Mouse (Mus musculus) embryo, embryonic 10.5 days (tissue): Measurements from ENCODE around the gene Pip4k2c.

Source experiments
- DNase-seq: peaks from one replicate; pipeline ENCODE4 v3.0.0-alpha.2; 2015; ENCODE audit warnings: low spot score

The Pip4k2c gene

DNA sequence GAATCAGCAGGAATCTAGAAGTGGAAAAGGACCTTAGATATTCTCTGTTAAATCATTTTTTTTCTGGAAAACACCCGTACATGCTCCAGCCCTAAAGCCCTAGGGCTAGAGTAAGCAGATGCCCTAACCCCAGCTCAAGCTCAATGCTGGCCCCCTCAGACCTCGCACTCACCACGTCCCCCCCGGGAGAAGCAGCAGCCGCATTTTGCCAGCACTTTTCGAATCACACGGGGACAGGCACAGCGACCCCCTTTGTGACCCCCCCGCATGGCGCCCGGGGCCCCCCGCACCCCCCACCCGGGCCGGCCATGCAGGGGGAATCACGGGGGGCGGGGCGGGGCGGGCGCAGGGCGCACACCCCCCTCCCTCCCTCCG, 23.3 kb downstream of the Pip4k2c start:
- DNase-seq = peak; percentile 43

DNA sequence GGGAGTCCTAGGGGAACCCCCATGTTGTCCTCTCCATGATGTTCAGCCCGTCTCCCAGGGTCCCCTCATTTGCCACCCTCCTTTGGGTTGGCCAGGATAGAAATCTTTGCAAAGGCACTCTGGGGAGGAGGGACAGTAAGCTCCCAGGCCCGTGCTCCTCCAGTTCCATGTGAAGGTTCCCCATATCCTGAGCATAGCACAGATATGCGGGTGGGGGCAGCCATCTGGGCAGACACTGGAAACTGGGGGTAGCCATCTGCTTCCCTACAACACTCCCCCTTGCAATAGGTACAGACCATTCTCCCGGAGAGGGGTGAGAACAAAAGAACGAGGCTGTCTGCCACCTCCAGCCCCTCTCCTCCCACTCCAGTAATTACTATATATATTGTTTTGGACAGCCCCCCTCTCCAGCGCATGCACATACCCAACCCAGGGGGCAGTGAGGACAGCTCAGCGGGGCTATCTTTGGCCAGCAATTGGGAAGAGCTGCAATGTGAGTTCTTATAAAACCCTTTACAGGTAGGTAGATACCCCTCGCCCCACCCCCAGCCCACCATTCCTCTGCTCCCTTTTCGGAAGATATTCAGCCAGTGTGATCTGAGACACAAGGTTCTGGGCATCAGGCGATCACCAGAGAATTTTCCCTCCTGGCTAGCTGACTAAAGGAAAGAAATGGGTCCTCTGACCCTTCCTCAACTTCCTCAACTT, 23.9 kb downstream of the Pip4k2c start:
- DNase-seq = peak; percentile 26

DNA sequence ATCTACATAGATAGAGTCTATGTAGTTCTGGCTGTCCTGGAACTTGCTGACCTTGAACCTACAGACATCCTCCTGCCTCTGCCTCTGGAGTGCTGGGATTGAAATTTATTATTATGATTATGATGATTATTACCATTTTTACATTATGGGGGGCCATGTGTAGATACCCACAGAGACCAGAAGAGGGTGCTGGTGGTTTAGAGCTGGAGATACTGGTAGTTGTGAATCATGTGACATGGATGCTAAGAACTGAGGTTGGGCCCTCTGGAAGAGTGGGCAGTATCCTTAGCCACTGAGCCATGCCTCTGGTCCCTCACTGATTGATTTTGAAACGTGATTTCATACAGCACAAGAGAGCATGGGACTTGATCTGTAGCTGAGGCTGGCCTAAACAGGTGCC, 24.9 kb downstream of the Pip4k2c start:
- DNase-seq = no peak

DNA sequence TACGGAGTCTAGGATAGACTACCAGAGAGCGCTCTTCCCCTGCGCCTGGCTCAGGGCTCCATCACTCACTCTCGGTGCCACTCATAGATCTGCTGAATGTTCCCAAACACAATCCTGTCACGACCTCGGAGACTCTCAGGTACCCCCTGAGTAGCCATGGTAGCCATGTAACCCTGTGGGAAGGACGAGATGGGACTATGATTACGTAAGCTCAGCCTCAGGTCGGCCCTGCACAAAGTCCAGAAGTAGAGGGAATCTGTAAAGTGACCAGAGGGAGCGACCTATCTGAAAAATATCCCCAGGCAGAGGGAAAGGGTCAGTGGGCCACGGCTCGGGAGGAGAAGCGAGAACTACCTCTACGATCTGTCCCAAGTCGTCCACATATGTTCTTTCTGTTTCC, 25.9 kb downstream of the Pip4k2c start:
- DNase-seq = no peak

DNA sequence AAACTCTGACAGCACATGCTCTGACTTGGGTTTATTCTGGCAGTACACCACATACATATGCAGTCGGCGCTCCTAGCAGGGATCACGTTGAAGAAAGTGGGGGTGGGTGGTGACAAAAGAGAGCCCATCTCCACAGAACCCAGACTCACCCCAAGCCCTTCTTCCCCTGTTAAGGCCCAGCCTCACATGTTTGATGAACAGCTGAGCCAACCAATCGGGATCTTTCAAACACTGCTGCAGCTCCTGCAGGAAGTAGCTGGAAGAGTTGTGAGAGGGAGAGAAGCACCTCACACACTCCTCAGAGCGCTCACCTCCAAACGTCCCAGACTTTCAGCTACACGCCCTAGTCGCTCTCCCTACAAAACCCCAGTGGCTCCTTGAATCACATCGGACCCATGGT, 26.3 kb downstream of the Pip4k2c start:
- no peak for DNase-seq

DNA sequence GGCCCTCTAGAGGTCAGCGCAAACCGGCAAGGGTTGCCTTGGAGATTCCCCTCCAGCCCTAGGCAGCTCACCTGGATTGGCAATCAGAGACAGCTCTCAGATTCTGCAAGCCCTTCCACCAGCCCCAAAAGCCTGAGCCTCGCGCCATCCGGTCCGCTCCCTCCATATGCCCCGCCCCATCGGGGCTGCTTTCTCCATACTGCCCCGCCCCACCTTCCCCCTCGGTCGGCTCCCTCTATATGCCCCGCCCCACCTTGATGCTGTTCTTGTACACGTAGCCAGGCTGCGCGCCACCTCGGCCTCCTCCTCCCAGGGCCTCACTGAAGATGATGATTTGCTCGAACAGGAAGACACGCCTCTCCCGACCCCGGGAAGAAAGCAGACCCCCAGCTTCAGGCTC, 27.6 kb downstream of the Pip4k2c start:
- DNase-seq = peak; percentile 48

DNA sequence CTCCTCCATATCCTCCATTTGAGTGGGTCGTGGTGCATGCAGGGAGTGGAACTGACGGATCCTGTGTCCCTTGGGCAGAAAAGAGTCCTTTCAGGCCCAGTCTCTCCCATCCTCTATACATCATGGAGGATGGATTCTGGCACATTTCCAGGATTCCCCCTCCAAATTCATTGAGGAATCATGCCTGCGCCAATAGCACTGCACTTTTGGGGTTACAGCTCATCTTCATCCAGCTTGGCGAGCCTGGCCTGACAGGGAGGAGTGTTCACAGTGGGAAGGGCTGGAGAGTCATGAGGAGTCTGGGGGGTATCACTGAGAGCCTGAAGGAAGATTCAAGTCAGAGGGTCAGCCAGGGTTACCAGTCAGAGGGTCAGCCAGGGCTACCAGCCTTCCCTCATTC, 28.8 kb downstream of the Pip4k2c start:
- DNase-seq = no peak

DNA sequence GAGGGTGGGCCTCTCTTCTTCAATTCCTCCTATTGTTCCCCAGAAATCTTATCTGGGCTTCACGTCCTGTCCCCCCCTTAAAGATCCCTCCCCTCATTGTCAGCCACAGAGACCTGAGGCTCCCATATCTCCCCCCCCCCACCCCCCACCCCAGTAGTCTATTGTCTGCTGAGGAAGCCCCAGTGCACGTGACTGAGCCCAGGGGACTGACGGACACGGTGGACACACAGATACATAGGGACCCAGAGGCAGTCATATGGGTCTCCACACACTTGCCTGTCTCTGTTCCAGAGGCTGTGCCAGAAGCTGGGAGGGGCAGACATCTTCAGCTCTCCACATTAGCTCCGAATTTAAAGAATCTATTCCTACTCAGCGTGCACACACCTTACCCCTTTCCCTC, 29.8 kb downstream of the Pip4k2c start:
- DNase-seq = no peak

DNA sequence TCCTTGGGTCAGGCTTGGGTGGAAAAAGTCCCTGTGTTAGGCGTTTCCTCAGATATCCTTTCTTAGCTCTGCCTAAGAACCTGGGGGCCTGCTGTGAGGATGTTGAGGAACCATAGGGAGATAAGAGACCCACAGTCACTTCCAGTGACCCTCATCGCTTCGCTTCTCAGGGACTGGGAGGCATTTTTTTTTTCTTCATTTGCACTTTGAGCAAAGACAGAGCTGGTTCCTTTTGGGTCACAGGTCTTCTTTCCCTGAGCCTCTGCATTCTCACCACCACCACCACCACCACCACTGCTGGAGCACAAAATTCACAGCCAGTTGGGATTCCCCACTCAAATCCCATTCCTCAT, 30.7 kb downstream of the Pip4k2c start:
- no peak for DNase-seq

DNA sequence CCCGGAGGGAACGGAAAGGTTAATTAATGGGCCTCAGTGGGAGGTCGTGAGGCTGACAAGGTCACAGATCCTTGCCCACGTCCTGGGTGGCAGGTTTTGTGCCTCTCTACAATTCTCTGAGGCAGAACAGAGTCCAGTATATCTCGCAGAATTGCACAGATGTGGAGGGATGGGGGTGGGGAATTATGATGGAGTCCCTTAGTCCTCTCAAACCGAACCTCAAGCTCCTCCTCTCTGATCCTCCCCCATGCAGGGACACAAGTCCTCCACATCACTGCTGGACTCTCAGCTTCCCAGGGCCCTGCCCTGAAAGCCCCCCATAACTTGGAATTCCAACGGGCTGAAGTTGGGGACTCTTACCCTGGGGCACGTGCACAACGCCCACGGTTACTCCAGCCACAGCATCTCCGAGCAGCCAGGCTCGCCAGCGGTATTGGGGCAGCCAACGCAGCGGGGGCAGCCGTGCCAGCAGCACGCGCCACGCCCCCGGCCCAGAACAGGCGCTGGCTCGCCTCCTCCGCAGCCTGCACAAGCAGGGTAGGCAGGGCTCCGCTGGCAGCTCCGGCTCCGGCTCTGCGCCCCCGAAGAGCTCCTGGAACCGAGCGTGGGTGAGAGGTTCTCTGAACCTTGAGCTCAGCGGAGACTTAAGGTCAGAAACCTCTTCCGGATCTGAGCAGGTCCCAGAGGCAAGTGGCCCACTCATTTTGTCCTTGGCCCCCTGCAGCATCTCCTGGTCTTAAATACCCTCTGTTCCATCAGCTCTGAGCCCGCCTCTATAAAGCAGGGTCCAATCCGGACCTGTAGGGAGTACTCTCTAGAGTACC, 31.3 kb downstream of the Pip4k2c start, which contains the start of gene Slc26a10:
Slc26a10 (minus strand) TSS at position 775 of the 824 bp plus-strand sequence.
- DNase-seq = peak; percentile 36

DNA sequence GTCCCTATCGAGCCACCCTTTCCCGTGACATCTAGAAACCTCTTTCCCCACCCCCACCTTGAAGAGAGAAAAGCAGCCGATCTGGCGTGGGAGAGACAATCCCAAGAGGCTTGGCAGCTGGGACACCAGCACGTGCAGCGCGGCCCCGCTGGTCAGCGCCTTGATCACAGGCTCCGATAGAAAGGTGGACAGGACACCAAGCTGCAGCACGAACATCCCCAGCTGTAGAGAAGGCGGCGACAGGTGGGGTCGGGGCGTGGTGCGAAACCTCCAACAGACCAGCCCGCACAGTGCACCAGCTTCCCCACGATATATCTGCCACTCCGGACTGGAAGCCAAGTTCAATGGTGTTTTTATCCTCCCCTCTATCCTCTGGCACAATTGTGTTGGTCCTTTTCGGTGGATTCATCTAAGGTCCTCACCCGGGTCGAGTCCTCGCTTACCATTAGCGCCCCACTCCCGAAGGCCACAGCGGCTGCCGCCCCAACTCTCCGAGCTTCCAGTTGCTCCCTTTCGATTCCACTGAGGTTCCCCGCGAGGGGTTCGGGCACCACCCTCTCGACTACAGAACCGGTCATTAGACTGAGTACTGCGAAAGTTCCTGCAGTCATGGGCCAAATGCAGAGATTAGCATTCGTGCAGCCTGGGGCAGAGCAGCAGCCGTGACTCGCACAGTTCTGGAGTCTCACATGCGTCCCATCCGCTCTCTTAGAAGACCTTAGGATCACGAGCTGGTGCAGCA, 32.9 kb downstream of the Pip4k2c start:
- no peak for DNase-seq

DNA sequence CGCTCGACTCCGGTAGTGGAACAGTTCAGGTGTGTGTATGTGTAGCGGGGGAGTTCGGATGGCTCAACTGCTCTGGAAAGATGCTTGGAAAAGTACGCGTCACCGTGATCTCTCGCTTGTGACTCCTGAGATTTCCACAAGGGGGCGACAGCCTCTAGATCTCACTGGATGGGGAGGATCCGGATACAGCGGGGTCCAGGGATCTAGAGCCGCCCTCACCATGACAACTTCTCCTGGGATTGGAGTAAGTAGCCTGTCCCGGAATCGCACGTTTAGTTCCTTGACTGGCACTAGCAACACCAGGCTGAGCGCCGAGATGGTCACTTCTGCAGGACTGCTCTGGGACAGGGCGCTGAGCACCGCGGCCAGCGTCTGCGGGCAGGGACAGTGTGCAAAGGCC, 33.7 kb downstream of the Pip4k2c start:
- peak; percentile 97 for DNase-seq

DNA sequence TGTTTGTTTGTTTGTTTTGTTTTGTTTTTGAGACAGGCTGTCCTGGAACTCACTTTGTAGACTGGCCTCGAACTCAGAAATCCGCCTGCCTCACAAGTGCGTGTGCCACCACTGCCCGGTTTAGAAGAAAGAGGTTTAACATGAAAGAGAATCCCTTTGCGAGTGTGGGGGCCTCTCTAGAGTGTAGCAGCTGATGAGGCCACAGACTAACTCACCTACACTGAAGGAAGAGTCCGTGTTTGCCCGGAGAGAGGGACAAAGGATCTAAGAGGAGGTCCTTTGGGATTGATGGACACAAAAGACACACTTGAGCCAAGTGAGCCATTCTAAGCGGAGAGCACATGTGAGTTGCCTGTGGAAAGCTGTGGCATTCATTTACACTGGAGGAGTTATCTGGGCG, 34.1 kb downstream of the Pip4k2c start:
- no peak for DNase-seq

DNA sequence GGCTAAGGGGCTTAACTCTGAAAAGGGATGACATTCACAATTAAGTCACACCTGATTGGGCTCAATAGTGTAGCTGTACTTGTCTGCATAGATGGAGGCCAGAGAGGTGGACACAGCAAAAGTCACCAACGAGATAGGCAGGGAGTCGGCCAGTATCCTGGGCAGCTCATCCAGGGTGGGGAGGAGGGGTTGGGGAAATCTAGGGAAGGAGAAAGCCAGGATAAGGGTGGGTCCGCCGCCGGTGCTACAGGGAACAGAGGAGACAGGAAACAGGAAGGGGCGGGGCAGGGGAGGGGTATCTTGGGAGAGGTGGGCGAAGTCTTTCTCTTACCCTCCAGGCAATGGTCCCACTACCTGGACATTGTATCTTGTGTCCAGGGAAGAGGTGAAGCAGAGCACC, 34.6 kb downstream of the Pip4k2c start:
- peak; percentile 39 for DNase-seq

DNA sequence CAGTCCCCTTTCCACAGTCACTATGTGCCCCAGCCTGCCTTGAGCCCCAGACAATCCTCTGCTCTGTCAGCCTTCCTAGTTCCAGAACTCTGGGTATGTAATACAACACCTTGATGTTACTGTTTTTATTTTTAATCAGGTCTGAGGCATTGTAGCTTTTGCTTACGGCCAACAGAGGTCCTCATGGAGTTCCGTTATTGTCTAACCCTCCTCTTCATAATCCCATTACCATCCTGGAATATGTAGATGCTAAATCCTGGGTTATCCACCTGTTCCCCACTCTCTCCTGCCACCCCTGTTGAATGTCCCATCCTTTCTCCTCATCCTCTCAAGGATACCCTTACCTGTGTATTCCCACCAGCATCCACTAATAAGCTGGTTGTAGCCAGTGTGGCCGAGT, 35.2 kb downstream of the Pip4k2c start:
- no peak for DNase-seq

DNA sequence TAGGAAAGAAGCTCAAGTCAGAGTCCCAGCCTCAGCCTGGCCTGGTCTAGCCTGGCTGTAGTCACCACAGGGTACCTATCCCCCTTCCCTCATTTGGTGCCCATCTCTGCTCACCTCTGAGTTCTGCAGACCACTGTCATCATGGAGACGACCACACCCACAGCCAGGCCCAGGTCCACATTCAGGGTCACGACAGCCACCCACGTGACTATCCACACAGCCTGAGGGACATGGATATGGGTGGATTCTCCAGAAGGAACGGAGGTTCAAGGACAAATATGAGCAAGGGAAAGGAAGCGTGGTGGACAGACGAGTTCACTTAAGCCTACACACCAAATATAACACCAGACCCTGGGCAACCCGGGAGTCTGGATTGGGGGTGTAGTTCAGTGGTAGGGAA, 37.2 kb downstream of the Pip4k2c start:
- no peak for DNase-seq

DNA sequence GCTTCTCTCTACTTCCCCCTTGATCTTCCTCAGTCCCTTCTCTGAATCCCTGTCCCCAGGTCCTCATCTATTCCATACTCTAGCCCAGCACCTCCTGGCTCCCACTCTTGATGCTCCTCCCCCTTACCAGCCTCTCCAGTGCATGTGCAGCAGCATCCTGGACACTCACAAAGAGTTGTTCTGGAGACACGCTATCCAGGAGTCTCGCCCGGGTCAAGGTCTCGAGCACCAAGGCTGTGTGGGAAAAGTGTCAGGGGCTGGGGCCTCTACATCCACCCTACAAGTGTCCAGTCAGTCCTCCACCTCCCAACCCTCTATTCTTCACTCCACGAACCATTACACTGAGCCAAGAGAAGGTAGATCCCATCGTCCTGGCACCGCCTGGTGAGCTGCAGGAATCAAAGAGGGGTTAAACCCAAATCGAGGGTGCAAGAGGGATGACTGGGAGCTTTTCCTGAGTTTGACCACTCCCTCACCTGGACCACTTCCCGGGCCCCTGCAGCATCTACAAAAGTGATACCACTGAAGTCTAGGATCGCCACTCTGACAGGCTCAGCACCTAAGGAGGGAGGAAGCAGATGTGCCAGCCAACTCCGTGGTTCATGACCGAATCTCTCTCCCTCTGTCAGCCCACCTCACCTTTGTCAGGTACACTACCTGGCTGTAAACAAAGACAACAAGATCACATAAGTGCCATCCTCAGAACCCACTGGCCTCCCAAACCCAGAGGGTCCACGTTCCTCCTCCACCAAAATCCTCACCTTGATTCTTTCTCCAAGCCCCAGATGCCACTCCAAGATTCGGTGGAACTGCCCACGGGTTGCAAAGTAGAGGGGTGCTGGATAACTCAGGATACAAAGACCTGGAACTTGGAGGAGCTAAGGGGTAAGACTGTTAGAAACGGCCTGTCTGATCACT, 38.0 kb downstream of the Pip4k2c start:
- no peak for DNase-seq

DNA sequence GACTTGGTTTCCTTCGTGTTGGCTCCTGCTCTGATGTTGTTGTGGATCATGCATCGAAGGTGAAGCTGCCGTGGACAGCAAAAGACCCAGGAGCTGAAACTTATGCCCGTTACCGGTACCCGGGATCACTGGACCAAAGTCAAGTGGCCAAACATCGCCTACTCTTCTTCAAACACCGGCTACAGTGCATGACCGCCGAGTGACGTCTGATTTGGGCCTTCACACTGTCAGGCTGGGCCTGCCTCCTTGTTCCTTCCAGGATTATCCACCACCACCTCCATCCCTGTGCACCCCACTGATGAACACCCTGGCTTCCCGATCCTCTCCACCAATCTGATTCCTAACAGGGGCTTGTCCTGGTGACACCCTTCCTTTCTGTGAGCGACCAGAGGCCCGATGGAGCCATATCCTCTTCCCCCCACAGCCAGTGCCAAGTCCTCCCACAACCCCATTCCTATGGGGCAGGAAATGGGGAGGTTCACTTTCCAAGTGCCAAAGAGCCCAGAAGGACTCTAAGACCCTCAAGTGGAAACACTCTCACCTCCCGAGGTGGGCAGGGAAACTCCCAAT, 39.7 kb downstream of the Pip4k2c start:
- no peak for DNase-seq

DNA sequence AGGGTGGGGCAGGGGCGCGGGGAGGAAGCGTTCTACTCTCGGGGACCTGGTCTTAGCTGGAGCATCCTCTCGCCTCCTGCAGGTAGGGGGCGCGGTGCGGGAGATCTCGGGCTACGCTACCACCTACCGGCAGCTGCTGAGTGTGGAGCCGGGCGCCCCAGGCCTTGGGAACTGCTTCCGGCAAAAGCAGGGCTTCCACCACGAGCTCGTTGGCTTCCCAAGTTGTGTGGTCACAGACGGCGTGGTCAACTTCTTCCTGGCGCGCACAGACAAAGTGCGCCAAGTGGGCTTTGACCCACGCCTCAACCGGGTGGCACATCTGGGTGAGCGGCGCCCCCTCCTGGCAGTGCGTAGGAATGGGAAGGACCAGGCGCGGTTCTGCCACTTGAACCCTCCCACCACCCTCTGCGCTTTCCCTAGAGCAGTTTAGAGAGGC, 40.5 kb downstream of the Pip4k2c start:
- peak; percentile 85 for DNase-seq

DNA sequence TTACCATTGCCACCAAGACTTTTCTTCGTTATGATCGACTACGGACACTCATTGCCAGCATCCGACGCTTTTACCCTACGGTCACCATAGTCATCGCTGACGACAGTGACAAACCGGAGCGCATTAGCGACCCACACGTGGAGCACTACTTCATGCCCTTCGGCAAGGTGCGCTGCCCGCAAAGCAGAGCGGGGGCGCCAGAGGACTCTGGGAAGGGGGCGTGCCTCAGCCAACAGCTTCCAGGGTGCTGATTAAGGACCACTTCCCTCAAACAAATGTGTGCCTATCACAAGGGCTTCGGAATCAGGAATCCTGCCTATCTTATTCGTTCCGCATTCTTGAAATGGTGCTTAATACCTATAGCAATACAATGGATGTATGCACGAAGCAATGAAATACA, 41.4 kb downstream of the Pip4k2c start:
- DNase-seq = peak; percentile 72

DNA sequence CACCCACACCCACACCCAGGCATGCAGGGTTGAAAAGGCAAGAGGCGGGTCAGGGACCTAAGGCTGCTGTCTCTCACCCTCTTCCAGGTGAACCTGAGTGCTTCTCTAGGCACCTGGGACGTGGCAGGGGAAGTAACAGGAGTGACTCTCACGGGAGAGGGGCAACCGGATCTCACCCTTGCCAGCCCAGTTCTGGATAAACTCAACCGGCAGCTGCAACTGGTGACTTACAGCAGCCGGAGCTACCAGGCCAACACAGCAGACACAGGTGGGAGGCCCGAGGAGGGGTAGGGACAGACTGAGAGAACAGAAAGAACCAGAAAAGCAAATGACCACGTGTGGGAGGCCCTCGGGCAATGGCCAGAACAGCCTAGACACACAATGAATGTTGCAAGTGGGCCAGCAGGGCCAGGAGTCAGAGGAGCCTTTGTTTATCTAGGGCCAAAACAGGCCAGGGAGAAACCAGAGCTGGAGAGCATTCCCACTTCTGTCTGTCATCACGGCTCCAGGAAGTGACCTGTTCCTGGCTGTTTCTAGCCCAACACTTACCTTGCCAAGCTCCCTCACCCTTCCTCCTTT, 43.7 kb downstream of the Pip4k2c start:
- no peak for DNase-seq
